Mouse (Mus musculus): ENCODE measurements around the gene Son.

Gene Son

GRCm38 (mm10) chr16:91647461-91648219 is at the start of gene Son:
Gene Son (plus strand): TSS chr16:91647506.
- DNase-seq (ENCODE audit: low spot score), result peak; percentile 94

- peak; percentile 98 for DNase-seq (ENCODE audit: low spot score)
Measured at GRCm38 (mm10) chr16:91597672-91598010, 49.7 kb upstream of the Son start, which contains the start of gene Tmem50b. Gene Tmem50b (minus strand): TSS chr16:91597800.

DNA sequence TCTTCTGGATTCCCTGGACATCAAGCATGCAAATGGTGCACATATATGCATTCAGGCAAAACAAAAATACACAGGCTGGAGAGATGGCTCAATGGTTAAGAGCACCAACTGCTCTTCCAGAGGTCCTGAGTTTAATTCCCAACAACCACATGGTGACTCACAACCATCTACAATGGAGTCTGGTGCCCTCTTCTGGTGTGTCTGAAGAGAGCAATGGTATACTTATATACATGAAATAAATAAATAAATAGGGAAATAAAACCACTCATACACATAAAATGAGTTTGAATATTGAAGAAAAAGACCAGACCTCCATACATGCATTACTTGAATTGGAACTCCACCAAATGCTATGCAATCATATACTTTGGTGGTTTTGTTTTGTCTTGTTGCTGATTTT is 48.1 kb upstream of the Son start:
- DNase-seq (ENCODE audit: low spot score), result no peak

DNA sequence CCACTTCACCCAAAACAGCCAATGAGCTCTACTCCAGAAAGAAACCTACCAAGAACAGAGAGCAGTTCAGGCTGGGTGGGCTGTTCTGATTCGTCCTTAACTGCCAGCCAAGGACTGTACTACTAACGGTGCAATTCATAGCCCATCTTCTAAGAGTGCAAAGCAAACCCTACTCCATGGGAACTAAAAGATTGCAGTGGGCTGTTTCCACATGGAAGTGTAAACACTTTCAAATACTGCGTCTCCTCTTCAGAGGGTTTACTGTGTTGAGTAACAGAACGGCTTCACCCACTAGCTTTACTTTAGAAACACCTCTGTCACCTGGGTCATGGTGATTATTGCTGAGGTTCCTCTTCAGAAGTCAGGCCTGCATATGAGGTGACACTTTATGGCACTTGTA is 46.2 kb upstream of the Son start:
- DNase-seq (ENCODE audit: low spot score), result no peak

DNA sequence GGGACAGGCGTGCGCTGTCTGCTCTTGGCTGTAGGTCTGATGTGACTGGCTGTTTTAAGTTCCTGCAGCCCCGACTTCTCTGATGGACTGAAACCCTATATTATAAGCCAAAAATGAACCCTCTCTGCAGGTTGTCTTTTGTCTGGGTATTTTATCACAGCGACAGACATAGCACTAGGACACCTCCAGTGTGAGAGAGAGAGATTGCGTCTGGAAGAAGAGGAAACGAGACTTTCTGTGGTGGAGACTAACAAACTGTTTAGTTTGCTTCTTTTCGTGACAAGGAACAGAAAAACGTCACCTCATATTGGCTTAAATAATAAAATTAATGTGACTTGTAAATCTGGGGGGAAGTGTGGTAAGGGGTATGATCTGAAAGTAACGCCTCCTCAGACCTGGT is 45.6 kb upstream of the Son start:
- no peak for DNase-seq (ENCODE audit: low spot score)

GRCm38 (mm10) chr16:91605156-91605555 is 42.1 kb upstream of the Son start:
- DNase-seq (ENCODE audit: low spot score), result no peak

DNA sequence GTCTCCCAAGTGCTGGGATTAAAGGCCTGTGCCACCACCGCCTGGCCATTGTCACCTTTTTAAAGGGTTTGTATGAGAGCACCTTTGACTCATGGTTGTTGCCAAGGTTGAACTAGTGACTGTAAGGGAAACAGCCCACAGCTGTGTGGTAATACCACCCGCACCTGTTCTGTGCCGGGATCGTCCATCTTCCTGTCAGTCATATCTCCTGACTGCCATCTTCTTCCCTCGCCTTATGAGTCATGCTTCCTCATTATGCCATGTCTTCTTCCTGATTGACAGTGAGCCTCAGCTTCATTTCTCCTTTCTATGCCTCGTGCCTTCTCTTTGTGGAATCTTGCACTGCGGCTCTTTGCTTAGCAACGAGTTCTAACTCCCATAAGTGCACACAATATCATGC is 40.3 kb upstream of the Son start:
- no peak for DNase-seq (ENCODE audit: low spot score)

GRCm38 (mm10) chr16:91609501-91610245 is 37.6 kb upstream of the Son start:
- no peak for DNase-seq (ENCODE audit: low spot score)

- no peak for DNase-seq (ENCODE audit: low spot score)
Measured at GRCm38 (mm10) chr16:91611248-91611647, 36.1 kb upstream of the Son start.

DNA sequence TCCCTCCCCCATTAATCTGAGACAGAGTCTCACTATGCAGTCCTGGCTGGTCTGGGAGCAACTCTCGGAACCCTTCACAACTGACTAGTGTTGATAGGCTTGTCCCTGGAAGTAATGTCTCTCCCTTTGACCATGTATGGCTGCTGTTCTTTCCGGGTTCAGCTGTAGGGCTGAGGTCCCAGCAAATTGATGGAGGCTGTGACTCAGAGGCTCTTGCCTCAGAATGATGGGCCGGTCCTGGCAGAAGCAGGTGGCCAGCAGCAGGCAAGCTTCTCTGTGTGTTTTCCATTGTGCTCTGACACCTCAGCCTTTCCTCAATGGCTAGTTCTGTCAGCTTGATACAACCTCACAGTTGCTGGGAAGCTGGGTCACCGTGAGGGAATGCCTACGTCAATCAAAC is 34.8 kb upstream of the Son start:
- DNase-seq (ENCODE audit: low spot score), result no peak

- no peak for DNase-seq (ENCODE audit: low spot score)
Measured at GRCm38 (mm10) chr16:91614552-91614951, 32.8 kb upstream of the Son start.

- DNase-seq (ENCODE audit: low spot score), result peak; percentile 81
Measured at GRCm38 (mm10) chr16:91618511-91619501, 28.5 kb upstream of the Son start, which contains the start of gene Dnajc28. Gene Dnajc28 (minus strand): TSS chr16:91619026.

DNA sequence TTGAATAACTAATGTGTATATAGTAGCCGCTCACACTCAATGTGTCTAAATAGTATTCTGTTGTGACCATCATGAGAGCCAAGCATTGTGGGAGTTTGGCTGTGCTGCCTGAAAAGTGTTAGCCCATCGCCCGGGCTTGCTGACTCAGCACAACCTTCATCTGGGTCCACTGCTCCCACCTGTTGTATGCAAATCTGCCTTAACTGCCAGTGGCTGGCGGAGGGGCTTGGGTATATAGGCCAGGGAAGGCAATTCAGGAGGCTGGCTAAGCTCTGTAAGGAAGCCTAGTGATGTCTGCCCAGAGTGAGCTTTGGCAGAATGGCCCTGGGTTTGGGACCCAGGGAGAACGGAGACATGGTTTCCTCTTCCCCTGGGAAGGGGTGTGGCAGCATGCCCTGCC is 27.1 kb upstream of the Son start:
- no peak for DNase-seq (ENCODE audit: low spot score)

DNA sequence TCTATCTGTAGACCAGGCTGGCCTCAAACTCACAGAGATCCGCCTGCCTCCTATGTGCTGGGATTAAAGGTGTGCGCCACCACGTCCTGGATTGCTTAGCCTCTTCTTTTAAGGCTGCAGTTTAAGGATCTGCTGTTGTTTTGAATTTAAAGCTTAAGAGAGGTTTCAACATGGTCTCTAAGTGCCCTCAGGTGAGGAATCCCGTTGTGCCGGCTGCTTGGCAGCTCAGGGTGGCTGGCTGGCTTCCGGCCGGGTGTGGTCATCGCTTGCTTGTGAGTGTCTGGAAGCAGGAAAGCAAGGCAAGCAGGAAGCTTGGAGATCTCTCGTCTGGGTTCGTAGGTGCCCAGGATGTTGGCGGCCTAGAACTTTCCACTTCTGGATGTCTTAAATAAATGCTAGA is 26.3 kb upstream of the Son start:
- DNase-seq (ENCODE audit: low spot score), result no peak

- DNase-seq (ENCODE audit: low spot score), result no peak
Measured at GRCm38 (mm10) chr16:91623074-91623473, 24.2 kb upstream of the Son start.

GRCm38 (mm10) chr16:91627831-91628230 is 19.5 kb upstream of the Son start:
- DNase-seq (ENCODE audit: low spot score), result no peak

DNA sequence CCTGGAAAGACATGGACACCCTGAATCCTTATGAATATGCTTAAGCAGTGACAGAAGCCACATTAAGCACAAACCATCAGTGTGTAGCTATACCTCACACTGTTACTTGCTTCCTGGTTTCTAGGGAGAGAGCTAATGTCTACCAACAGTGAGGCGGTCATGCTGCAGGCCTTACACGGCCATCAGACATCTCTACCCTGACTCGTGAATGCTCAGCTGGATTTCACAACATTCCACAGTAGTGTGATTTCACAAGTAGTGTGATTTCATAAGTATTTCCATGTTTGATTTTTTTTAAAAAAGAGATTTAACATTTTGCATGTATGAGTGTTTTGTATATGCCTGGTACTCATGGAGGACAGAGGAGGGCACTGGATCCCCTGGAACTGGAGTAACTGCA is 18.6 kb upstream of the Son start:
- DNase-seq (ENCODE audit: low spot score), result no peak

- DNase-seq (ENCODE audit: low spot score), result no peak
Measured at GRCm38 (mm10) chr16:91629749-91630148, 17.6 kb upstream of the Son start.

GRCm38 (mm10) chr16:91630584-91630983 is 16.7 kb upstream of the Son start:
- DNase-seq (ENCODE audit: low spot score), result no peak

DNA sequence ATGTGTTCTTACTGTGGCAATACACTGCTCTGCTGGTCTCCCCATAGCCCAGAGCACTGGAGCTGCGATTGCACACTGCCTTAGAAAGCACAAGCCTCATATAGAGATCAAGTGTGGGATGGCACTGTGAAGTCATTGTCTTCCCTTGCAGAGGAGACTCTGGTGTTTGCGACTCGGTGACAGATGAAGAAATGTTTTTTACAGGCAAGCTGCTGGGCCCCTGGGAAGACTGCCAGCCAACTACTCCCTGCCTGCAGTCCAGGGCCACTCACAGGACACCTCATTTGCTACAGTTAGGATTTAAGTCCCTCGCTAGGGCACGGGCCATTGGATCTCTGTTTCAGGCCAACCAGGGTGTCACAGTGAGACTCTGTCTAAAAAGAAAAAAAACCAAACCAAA is 14.9 kb upstream of the Son start:
- no peak for DNase-seq (ENCODE audit: low spot score)

GRCm38 (mm10) chr16:91632940-91633339 is 14.4 kb upstream of the Son start:
- no peak for DNase-seq (ENCODE audit: low spot score)

DNA sequence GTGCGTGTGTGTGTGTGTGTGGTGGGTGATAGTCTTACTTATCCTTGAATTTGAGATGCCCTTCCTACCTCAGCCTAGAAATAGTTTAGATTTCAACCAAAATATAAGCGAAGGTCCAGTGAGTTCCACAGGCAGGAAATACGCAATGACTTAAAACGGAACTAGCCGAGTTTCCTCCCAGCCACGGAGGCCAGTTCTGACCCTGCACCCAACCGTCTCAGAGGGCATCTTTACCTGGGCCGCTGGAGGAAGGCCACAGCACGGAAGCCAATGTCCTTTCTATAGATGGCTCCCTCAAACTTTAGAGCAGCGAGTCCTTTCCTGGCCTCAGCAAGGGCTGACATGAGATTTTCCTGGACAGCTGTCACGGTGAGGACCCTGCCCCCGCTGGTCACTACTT is 13.7 kb upstream of the Son start:
- DNase-seq (ENCODE audit: low spot score), result no peak
